Mouse (Mus musculus) brain, embryonic 14.5 days (tissue): ENCODE data around the gene Hsf4.

ENCODE experiments used
- CTCF ChIP-seq: fragments of 200-500 bp; IDR thresholded peaks from 2 replicates; pipeline ENCODE4 v1.5.1; 2012; ENCODE audit warnings: inconsistent platforms, mild to moderate bottlenecking, moderate library complexity, borderline replicate concordance; ENCODE audit not compliant: insufficient read depth, insufficient read length; ENCODE audit errors: extremely low read depth
- POLR2A ChIP-seq: fragments of 200-500 bp; IDR thresholded peaks from 2 replicates; pipeline ENCODE4 v1.6.1; 2012; ENCODE audit warnings: mild to moderate bottlenecking, inconsistent platforms, borderline replicate concordance; ENCODE audit not compliant: poor library complexity, insufficient read depth, insufficient read length, severe bottlenecking; ENCODE audit errors: extremely low read depth

DNA sequence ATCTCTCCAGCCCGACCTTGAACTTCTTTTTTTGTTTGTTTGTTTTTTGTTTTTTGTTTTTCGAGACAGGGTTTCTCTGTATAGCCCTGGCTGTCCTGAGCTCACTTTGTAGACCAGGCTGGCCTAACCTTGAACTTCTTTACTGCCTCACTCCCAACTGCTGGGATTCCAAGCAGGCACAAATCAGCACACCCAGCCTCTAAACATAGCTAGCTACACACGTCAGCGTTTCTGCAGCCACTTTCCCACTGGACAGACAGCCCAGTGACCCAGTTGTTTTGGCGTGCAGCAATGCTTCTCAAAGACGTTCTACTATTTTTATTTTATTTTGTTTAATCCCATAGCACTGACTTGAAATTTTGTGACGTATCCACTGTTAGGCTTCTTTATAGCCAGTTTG, 45.8 kb upstream of the Hsf4 start:
- no peak for TF ChIP-seq CTCF
- TF ChIP-seq POLR2A = no peak
